ENCODE assay signal across 17 mouse cellular contexts in genomic region chr13:107618369-107618771, GRCm38 (mm10).
A peak's percentile ranks its signal among the peaks of the same experiment; 100 is the strongest.
DNase-seq lines count a peak whose midpoint lies in the region; ATAC-seq and TF ChIP-seq lines count a peak whose summit lies in the region.
"Had no signal": no experiment of that assay in that cellular context is flagged by ENCODE, and none has a peak within 500 bp of the region (broad histone marks: within the 10 kb centered on the region; RNA-seq: fewer than 3 reads in every experiment).

No protein-coding gene starts in this region.

- no peak overlapping the region for H3K9ac ChIP-seq in hindbrain, postnatal 0 days (replicated peaks; ENCODE audit: low read length)
- no peak overlapping the region for H3K9ac ChIP-seq in forebrain, embryonic 14.5 days (ENCODE audit: low read length)
- no peak overlapping the region for H3K9ac ChIP-seq in hindbrain, embryonic 15.5 days
- H3K9ac ChIP-seq: limb, embryonic 15.5 days; liver, embryonic 15.5 days had no signal

- WGBS in hindbrain, embryonic 10.5 days, result 17% methylated on average over 8 of the region's 8 CpGs
- 24% methylated on average over 8 of the region's 8 CpGs for WGBS in hindbrain, postnatal 0 days
- 21% methylated on average over 8 of the region's 8 CpGs for WGBS in forebrain, embryonic 14.5 days
- WGBS in hindbrain, embryonic 15.5 days, result 16% methylated on average over 8 of the region's 8 CpGs

- peaks cover 42% of the 10 kb centered on the region for H3K4me1 ChIP-seq in hindbrain, embryonic 10.5 days (replicated peaks)
- H3K4me1 ChIP-seq in hindbrain, postnatal 0 days (ENCODE audit: insufficient read depth, low read length), result no peaks in the 10 kb centered on the region; the same call in 1 of the 2 replicates
- H3K4me1 ChIP-seq in forebrain, embryonic 14.5 days (ENCODE audit: control insufficient read depth, insufficient read depth, low read length), result peaks cover 22% of the 10 kb centered on the region
- peaks cover 26% of the 10 kb centered on the region for H3K4me1 ChIP-seq in hindbrain, embryonic 15.5 days (replicated peaks)
- H3K4me1 ChIP-seq: limb, embryonic 15.5 days had no signal

- no peaks in the 10 kb centered on the region for H3K36me3 ChIP-seq in hindbrain, embryonic 10.5 days
- no peaks in the 10 kb centered on the region for H3K36me3 ChIP-seq in hindbrain, postnatal 0 days (ENCODE audit: insufficient read depth, low read length)
- no peaks in the 10 kb centered on the region for H3K36me3 ChIP-seq in forebrain, embryonic 14.5 days (ENCODE audit: control insufficient read depth, insufficient read depth, low read length)
- no peaks in the 10 kb centered on the region for H3K36me3 ChIP-seq in hindbrain, embryonic 15.5 days
- H3K36me3 ChIP-seq: limb, embryonic 15.5 days; liver, embryonic 15.5 days had no signal

- H3K9me3 ChIP-seq in hindbrain, embryonic 10.5 days, result peaks cover 4% of the 10 kb centered on the region; the same call in 1 of the 2 replicates
- no peaks in the 10 kb centered on the region for H3K9me3 ChIP-seq in hindbrain, postnatal 0 days (ENCODE audit: low read length)
- no peaks in the 10 kb centered on the region for H3K9me3 ChIP-seq in forebrain, embryonic 14.5 days (replicated peaks; ENCODE audit: control insufficient read depth, low read length)
- no peaks in the 10 kb centered on the region for H3K9me3 ChIP-seq in hindbrain, embryonic 15.5 days
- H3K9me3 ChIP-seq: limb, embryonic 15.5 days; liver, embryonic 15.5 days had no signal

- intact Hi-C loops in gastrocnemius, postnatal 14 days (cut with DNase I; ENCODE audit: low total_unique reads), result no loop called here

- no peak for TF ChIP-seq CTCF in hindbrain, postnatal 0 days (IDR thresholded peaks at IDR 0.05; ENCODE audit: low read depth)

- H3K27me3 ChIP-seq in hindbrain, embryonic 10.5 days (ENCODE audit: insufficient read depth, poor library complexity, severe bottlenecking), result peaks cover 34% of the 10 kb centered on the region
- no peaks in the 10 kb centered on the region for H3K27me3 ChIP-seq in hindbrain, postnatal 0 days (ENCODE audit: insufficient read depth, low read length)
- H3K27me3 ChIP-seq in forebrain, embryonic 14.5 days (replicated peaks; ENCODE audit: control insufficient read depth, insufficient read depth, low read length), result no peaks in the 10 kb centered on the region
- peaks cover 3% of the 10 kb centered on the region; the same call in 1 of the 2 replicates for H3K27me3 ChIP-seq in hindbrain, embryonic 15.5 days
- H3K27me3 ChIP-seq: liver, embryonic 15.5 days had no signal

- H3K4me3 ChIP-seq in hindbrain, embryonic 10.5 days, result peak overlapping the region; percentile 30; the same call in 1 of the 2 replicates
- no peak overlapping the region for H3K4me3 ChIP-seq in hindbrain, postnatal 0 days (ENCODE audit: low read length)
- no peak overlapping the region for H3K4me3 ChIP-seq in forebrain, embryonic 14.5 days (ENCODE audit: low read depth, low read length)
- no peak overlapping the region for H3K4me3 ChIP-seq in hindbrain, embryonic 15.5 days
- H3K4me3 ChIP-seq: gastrocnemius, adult 2 months; limb, embryonic 15.5 days; liver, embryonic 15.5 days had no signal

- H3K4me2 ChIP-seq in hindbrain, postnatal 0 days (ENCODE audit: low read depth, low read length), result no peak overlapping the region
- no peak overlapping the region for H3K4me2 ChIP-seq in forebrain, embryonic 14.5 days (ENCODE audit: low read length)
- H3K4me2 ChIP-seq in hindbrain, embryonic 15.5 days, result no peak overlapping the region
- H3K4me2 ChIP-seq: limb, embryonic 15.5 days; liver, embryonic 15.5 days had no signal

- peak overlapping the region; percentile 79; the same call in 1 of the 2 replicates for H3K27ac ChIP-seq in hindbrain, embryonic 10.5 days
- no peak overlapping the region for H3K27ac ChIP-seq in hindbrain, postnatal 0 days
- H3K27ac ChIP-seq in forebrain, embryonic 14.5 days (ENCODE audit: low read depth, low read length), result peak overlapping the region; percentile 17; the same call in 1 of the 2 replicates
- no peak overlapping the region for H3K27ac ChIP-seq in hindbrain, embryonic 15.5 days (replicated peaks)
- H3K27ac ChIP-seq: gastrocnemius, adult 2 months; limb, embryonic 15.5 days; liver, embryonic 15.5 days; macrophage had no signal

- DNase-seq in hindbrain, embryonic 10.5 days (ENCODE audit: low spot score), result peak; percentile 38
- DNase-seq in hindbrain, postnatal 0 days (ENCODE audit: low spot score), result no peak
- DNase-seq in forebrain, embryonic 14.5 days (ENCODE audit: low spot score), result peak; percentile 39
- DNase-seq in retina, embryonic 14.5 days (ENCODE audit: low spot score), result peak; percentile 51
- DNase-seq in gastrocnemius, postnatal 14 days, result no peak
- DNase-seq in testis, postnatal 14 days (ENCODE audit: low spot score), result no peak
- DNase-seq: cerebellum, adult 2 months; gastrocnemius, adult 2 months; heart, postnatal 10 days; kidney, adult 8-10 months; kidney, postnatal 25 days; right cerebral cortex, postnatal 25 days; thymus, adult 18-20 months had no signal

- no peak for ATAC-seq in hindbrain, postnatal 0 days
- peak; percentile 47 for ATAC-seq in forebrain, embryonic 14.5 days
- ATAC-seq in hindbrain, embryonic 15.5 days (ENCODE audit: low FRiP score, low read depth), result 0 out of 2 replicates have a peak, but pooled peaks have one; percentile 12

Comparison
In these comparisons a context has a peak if more than half of its experiments do, and no peak if none do; other contexts are left out.
1. DNase-seq: peak in hindbrain, embryonic 10.5 days (single experiment), forebrain, embryonic 14.5 days (single experiment) and retina, embryonic 14.5 days (single experiment); none in hindbrain, postnatal 0 days (single experiment), gastrocnemius, postnatal 14 days (single experiment) and testis, postnatal 14 days (single experiment).
2. H3K27ac ChIP-seq: peak in hindbrain, embryonic 10.5 days (single experiment) and forebrain, embryonic 14.5 days (single experiment); none in hindbrain, postnatal 0 days (single experiment) and hindbrain, embryonic 15.5 days (single experiment).